Mouse (Mus musculus) neural tube, embryonic 15.5 days (tissue): Measurements from ENCODE around the gene Ulk4. TPM values are rescaled to one million over a fixed set of nuclear protein-coding genes. Genes with fewer than 3 reads are reported as not detected.
A peak's percentile ranks its signal among the peaks of the same experiment; 100 is the strongest.

ENCODE experiments used
- ATAC-seq: fragments of 200-750 bp; cut with Nextera tagmentation; 2 replicates; pipeline ENCODE4 v1.8.0; 2017; ENCODE audit warnings: mild to moderate bottlenecking, moderate TSS enrichment, moderate library complexity; ENCODE audit not compliant: low FRiP score
- H3K27ac ChIP-seq: fragments of 300-500 bp; sonication (generic); replicated peaks from 2 replicates; pipeline ENCODE4 v1.5.1; 2015; ENCODE audit warnings: mild to moderate bottlenecking, inconsistent platforms
- H3K27me3 ChIP-seq: fragments of 300-500 bp; sonication (generic); replicated peaks from 2 replicates; pipeline ENCODE4 v1.6.1; 2015; ENCODE audit warnings: inconsistent platforms
- H3K36me3 ChIP-seq: fragments of 300-500 bp; sonication (generic); 2 replicates; pipeline ENCODE4 v1.6.1; 2015; ENCODE audit warnings: inconsistent platforms
- H3K4me1 ChIP-seq: fragments of 300-500 bp; sonication (generic); 2 replicates; pipeline ENCODE4 v1.6.1; 2015; ENCODE audit warnings: inconsistent platforms
- H3K4me2 ChIP-seq: fragments of 300-500 bp; sonication (generic); 2 replicates; pipeline ENCODE4 v1.6.1; 2015; ENCODE audit warnings: inconsistent platforms, mild to moderate bottlenecking, moderate library complexity
- H3K4me3 ChIP-seq: fragments of 300-500 bp; sonication (generic); replicated peaks from 2 replicates; pipeline ENCODE4 v1.5.1; 2015; ENCODE audit warnings: mild to moderate bottlenecking, inconsistent platforms
- H3K9ac ChIP-seq: fragments of 300-500 bp; sonication (generic); replicated peaks from 2 replicates; pipeline ENCODE4 v1.6.1; 2015; ENCODE audit warnings: mild to moderate bottlenecking, inconsistent platforms
- H3K9me3 ChIP-seq: fragments of 300-500 bp; sonication (generic); replicated peaks from 2 replicates; pipeline ENCODE4 v1.6.1; 2016; ENCODE audit warnings: inconsistent platforms
- WGBS: fragments of 180-500 bp; shearing (Covaris S2); methylation state at CpG from one replicate; pipeline ENCODE4 v1.1.7; 2015; ENCODE audit warnings: mixed read lengths; 5-methylcytosine and 5-hydroxymethylcytosine counted together
- polyA plus RNA-seq: library from polyadenylated mRNA; unstranded; fragments of >200 nt; fragmentation: Nextera tagmentation; extraction: Ambion mirVana; gene quantifications from 2 replicates; pipeline ENCODE4 v1.2.1, GENCODE M21; 2015

The Ulk4 gene
- polyA plus RNA-seq, 1 experiment from 2014 or later = 62.5 TPM

DNA sequence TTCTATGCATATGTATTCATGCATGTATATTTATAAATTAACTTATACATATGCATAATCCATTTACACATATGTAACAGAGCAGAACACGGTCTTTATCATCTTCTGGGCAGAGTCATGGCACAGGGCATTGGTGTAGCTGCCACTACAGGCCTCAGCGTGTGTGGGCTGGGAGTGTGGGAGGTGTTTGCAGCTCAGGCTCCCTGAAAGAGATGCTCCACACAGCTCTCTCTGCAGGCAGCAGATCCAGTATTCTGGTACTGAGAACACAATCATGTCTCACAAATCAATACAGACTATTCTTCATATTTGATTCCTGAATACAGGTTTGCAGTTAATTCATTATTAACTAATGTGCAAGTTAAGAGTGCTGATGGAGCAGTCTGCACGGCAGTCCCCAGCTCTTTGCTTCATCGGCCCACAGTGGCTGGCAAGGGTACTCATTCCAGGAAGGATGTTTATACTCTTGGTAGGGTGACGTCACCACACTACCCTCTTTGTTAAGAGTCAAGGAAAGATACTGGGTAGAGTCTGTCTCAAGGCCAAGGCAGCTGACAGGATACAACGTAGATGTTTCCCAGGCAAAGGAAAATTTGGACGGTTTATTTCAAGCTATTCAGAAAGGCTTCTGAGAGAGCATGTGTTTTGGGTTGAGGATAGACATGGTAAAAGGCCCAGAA, 276.2 kb downstream of the Ulk4 start:
- H3K27ac ChIP-seq = peak overlapping the region; percentile 51; the same call in 1 of the 2 replicates
- ATAC-seq = peak; percentile 45; the same call in 1 of the 2 replicates

GRCm38 (mm10) chr9:120998696-120999095, 278.3 kb downstream of the Ulk4 start:
- whole genome bisulfite sequencing = 68% methylated on average over 11 of the region's 11 CpGs
- Histone ChIP-seq H3K27ac (0 out of 2 replicates have a peak overlapping the region, but pooled peaks have one; percentile 6), H3K4me3 (no peak overlapping the region), H3K4me2 (no peak overlapping the region), H3K9me3 (no peaks in the 10 kb centered on the region), H3K9ac (no peak overlapping the region), H3K36me3 (no peaks in the 10 kb centered on the region), H3K4me1 (peaks cover 46% of the 10 kb centered on the region), H3K27me3 (no peaks in the 10 kb centered on the region)
- no peak for ATAC-seq

More for the DNA sequence above, 276.2 kb downstream of the Ulk4 start:
- Histone ChIP-seq H3K4me2 (no peak overlapping the region), H3K9me3 (no peaks in the 10 kb centered on the region), H3K9ac (no peak overlapping the region), H3K27me3 (no peaks in the 10 kb centered on the region), H3K4me1 (peaks cover 27% of the 10 kb centered on the region), H3K4me3 (no peak overlapping the region), H3K36me3 (no peaks in the 10 kb centered on the region)
- WGBS = 66% methylated on average over 7 of the region's 7 CpGs

GRCm38 (mm10) chr9:120994223-120995155, 282.5 kb downstream of the Ulk4 start:
- H3K4me2 ChIP-seq = no peak overlapping the region
- no peak overlapping the region for H3K9ac ChIP-seq
- no peak overlapping the region for H3K27ac ChIP-seq
- no peaks in the 10 kb centered on the region for H3K36me3 ChIP-seq
- no peaks in the 10 kb centered on the region for H3K9me3 ChIP-seq
- H3K4me1 ChIP-seq = peaks cover 44% of the 10 kb centered on the region
- no peak for ATAC-seq
- H3K4me3 ChIP-seq = no peak overlapping the region
- no peaks in the 10 kb centered on the region for H3K27me3 ChIP-seq
- 58% methylated on average over 15 of the region's 15 CpGs for WGBS

GRCm38 (mm10) chr9:120993004-120993403, 284.0 kb downstream of the Ulk4 start:
- no peak for ATAC-seq
- Histone ChIP-seq H3K36me3 (no peaks in the 10 kb centered on the region), H3K4me2 (no peak overlapping the region), H3K9ac (no peak overlapping the region), H3K27ac (no peak overlapping the region), H3K4me1 (peaks cover 41% of the 10 kb centered on the region), H3K4me3 (no peak overlapping the region), H3K27me3 (no peaks in the 10 kb centered on the region), H3K9me3 (no peaks in the 10 kb centered on the region)
- WGBS = 47% methylated on average over 10 of the region's 10 CpGs

DNA sequence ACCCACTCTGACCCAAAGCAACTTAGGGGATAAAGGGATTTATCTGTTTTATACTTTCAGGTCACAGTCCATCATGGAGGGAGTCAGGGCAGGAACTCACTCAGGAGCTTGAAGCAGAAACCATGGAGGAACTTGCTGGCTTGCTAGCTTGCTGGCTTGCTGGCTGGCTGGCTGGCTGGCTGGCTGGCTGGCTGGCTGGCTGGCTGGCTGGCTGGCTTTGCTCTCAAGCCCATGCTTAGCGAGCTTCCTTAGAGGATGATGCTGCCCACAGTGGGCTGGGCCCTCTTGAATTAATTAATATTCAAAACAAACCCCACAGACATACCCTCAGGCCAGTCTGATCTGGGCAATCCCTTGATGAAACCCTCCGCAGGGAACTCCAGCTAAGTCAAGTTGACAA, 285.2 kb downstream of the Ulk4 start:
- no peak for ATAC-seq
- peaks cover 51% of the 10 kb centered on the region for H3K4me1 ChIP-seq

DNA sequence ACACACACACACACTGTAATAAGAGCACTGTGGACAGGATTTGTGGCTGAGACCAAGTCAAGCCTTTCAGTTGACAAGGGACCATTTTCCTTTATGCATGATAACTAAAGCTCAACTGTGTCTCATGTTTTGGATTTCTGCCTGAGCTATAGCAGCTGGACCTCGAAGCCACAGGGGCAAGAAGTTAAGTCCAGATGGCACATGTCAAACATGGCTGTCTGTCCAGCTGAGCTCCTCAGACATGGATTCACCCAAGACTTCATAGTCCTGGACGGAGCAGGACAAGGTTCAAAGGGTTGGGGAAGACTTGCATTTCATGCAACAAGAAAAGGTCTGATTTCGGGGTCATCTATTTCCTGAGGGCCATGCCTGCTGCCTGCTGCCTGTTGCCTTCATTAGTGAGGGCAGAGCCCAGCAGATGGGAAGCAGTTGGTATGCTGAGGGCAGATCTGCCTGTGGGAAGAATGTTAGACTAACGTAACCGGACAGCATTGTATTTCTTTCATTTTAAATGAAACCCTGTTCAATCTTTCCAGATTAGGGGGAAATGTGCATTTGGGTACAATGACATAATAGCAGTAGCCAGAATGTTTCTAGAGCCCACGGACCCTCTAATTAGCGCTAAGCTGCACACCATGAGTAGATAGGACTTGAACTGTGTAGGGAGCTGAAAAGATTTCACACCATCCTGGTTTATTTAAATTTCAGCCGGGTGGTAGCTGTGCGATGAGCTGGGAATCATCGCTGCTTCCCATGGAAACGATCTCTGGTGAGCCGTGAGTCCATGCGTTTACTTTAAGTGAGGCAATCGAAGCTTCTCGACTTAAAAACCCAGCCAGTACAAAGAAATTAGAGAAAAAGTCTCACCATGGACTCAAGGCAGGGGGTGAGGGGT, 286.9 kb downstream of the Ulk4 start:
- no peak for ATAC-seq
- Histone ChIP-seq H3K4me1 (peaks cover 45% of the 10 kb centered on the region), H3K4me3 (no peak overlapping the region), H3K36me3 (no peaks in the 10 kb centered on the region), H3K27ac (no peak overlapping the region; the same call in 1 of the 2 replicates), H3K9me3 (no peaks in the 10 kb centered on the region), H3K27me3 (no peaks in the 10 kb centered on the region), H3K4me2 (no peak overlapping the region), H3K9ac (no peak overlapping the region)
- 38% methylated on average over 15 of the region's 15 CpGs for WGBS

More for the DNA sequence above, 285.2 kb downstream of the Ulk4 start:
- Histone ChIP-seq H3K9me3 (no peaks in the 10 kb centered on the region), H3K36me3 (no peaks in the 10 kb centered on the region), H3K9ac (no peak overlapping the region), H3K4me3 (no peak overlapping the region), H3K27me3 (no peaks in the 10 kb centered on the region), H3K4me2 (no peak overlapping the region), H3K27ac (no peak overlapping the region)
- 71% methylated on average over 2 of the region's 2 CpGs for WGBS

GRCm38 (mm10) chr9:120988088-120988487, 288.9 kb downstream of the Ulk4 start:
- WGBS = 27% methylated on average over 9 of the region's 9 CpGs
- peak overlapping the region; percentile 56; the same call in 1 of the 2 replicates for H3K27ac ChIP-seq
- peak; percentile 70 for ATAC-seq

DNA sequence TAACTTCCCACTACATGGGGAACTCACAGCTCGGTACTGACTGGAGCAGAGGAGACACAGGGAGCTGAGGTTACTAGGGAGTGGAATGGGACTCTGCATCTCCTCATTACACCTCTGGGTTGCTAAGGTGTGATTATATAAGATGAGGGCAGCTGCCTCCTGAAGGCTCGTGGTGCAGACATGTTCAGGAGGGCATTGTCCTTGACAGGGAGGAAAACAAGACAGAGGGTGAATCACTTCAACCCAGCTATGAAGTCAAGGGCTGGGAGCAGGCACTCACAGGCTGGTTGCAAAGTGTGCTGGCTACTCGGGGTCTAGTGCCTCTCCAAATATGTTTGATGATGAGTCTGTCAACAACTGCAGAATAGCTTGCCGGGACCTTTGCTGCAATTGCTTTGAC, 290.0 kb downstream of the Ulk4 start:
- Histone ChIP-seq H3K9me3 (no peaks in the 10 kb centered on the region), H3K4me2 (no peak overlapping the region), H3K27ac (no peak overlapping the region), H3K4me1 (peaks cover 22% of the 10 kb centered on the region), H3K9ac (no peak overlapping the region), H3K4me3 (no peak overlapping the region), H3K27me3 (no peaks in the 10 kb centered on the region), H3K36me3 (no peaks in the 10 kb centered on the region)
- 78% methylated on average over 4 of the region's 4 CpGs for WGBS
- ATAC-seq = no peak

More at GRCm38 (mm10) chr9:120988088-120988487, 288.9 kb downstream of the Ulk4 start:
- Histone ChIP-seq H3K4me3 (no peak overlapping the region), H3K9me3 (no peaks in the 10 kb centered on the region), H3K4me1 (peaks cover 26% of the 10 kb centered on the region), H3K36me3 (no peaks in the 10 kb centered on the region), H3K27me3 (no peaks in the 10 kb centered on the region), H3K9ac (no peak overlapping the region), H3K4me2 (no peak overlapping the region)

DNA sequence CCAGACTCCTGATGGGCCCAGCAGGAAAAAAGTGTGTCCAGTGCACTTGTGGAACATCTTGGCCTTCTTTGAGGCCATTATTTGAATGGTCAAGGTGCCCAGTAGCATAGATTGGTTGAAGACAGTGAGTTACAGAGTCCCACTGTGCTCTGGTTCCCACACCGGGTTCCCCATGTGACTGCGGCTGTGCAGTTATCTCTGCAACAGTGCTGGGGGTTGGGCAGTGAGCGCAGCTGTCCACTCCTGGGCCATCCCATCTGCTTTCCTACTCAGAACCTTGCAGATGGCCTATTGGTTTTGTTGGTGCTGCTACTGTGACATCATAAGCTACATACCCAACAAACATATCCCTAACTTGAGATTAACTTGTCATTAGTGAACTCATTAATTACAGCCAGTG, 290.7 kb downstream of the Ulk4 start:
- H3K36me3 ChIP-seq = no peaks in the 10 kb centered on the region
- WGBS = 95% methylated on average over 3 of the region's 3 CpGs
- H3K27me3 ChIP-seq = no peaks in the 10 kb centered on the region
- H3K27ac ChIP-seq = no peak overlapping the region
- H3K4me3 ChIP-seq = no peak overlapping the region
- no peak overlapping the region for H3K9ac ChIP-seq
- no peak overlapping the region for H3K4me2 ChIP-seq
- no peak for ATAC-seq
- no peaks in the 10 kb centered on the region for H3K9me3 ChIP-seq
- H3K4me1 ChIP-seq = peaks cover 24% of the 10 kb centered on the region

DNA sequence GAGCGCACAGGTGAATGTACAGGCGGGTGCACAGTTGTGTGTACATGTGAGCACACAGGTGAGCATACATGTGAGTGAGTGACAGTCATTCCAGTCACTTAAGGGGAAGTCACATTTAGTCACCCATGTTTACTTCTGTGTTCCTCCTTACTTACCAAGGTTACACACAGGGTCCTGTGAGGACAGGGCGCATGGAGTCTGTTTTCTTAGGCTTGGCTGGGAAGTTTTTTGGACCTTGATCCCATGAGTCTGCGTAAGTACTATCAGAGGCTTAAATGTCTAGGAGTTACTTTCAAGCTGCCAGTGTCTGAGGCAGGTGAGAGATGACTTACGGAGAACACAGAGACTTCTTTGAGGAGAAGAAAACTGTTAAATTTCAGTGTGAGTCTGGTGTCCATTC, 291.5 kb downstream of the Ulk4 start:
- Histone ChIP-seq H3K9me3 (no peaks in the 10 kb centered on the region), H3K36me3 (no peaks in the 10 kb centered on the region), H3K4me1 (peaks cover 23% of the 10 kb centered on the region), H3K4me2 (no peak overlapping the region), H3K27me3 (no peaks in the 10 kb centered on the region), H3K9ac (no peak overlapping the region), H3K4me3 (no peak overlapping the region), H3K27ac (no peak overlapping the region)
- no peak for ATAC-seq
- 92% methylated on average over 5 of the region's 5 CpGs for WGBS

- no peak overlapping the region for H3K9ac ChIP-seq
Observed at GRCm38 (mm10) chr9:120985009-120985408, 292.0 kb downstream of the Ulk4 start.

More at GRCm38 (mm10) chr9:120985009-120985408, 292.0 kb downstream of the Ulk4 start:
- H3K36me3 ChIP-seq = no peaks in the 10 kb centered on the region
- H3K4me2 ChIP-seq = no peak overlapping the region
- H3K27me3 ChIP-seq = no peaks in the 10 kb centered on the region
- ATAC-seq = no peak
- H3K4me3 ChIP-seq = no peak overlapping the region
- no peaks in the 10 kb centered on the region for H3K9me3 ChIP-seq
- 97% methylated on average over 5 of the region's 5 CpGs for WGBS
- H3K4me1 ChIP-seq = peaks cover 22% of the 10 kb centered on the region
- no peak overlapping the region for H3K27ac ChIP-seq
